Mouse (Mus musculus) hindbrain, embryonic 14.5 days (tissue): ENCODE measurements around the gene Mdc1. TPM values are rescaled to one million over a fixed set of nuclear protein-coding genes. Genes with fewer than 3 reads are reported as not detected.
"Not testable (repeated sequence)": the region's sequence is repeated elsewhere in the genome, so short reads cannot be mapped to it uniquely, and the experiment has no call there.

Source experiments
- ATAC-seq: fragments of 200-750 bp; cut with Nextera tagmentation; 2 replicates; pipeline ENCODE4 v1.8.0; 2017; ENCODE audit warnings: moderate number of reproducible peaks, mild to moderate bottlenecking, moderate TSS enrichment, moderate library complexity; ENCODE audit not compliant: low FRiP score
- DNase-seq: peaks from one replicate; pipeline ENCODE4 v3.0.0-alpha.2; 2015; ENCODE audit warnings: low spot score
- H3K27ac ChIP-seq: fragments of 300-500 bp; sonication (generic); 2 replicates; pipeline ENCODE4 v1.5.1; 2014; ENCODE audit warnings: mild to moderate bottlenecking, moderate library complexity
- H3K27me3 ChIP-seq: fragments of 300-500 bp; sonication (generic); 2 replicates; pipeline ENCODE4 v1.6.1; 2014; ENCODE audit warnings: mild to moderate bottlenecking, low read length, mixed read lengths; ENCODE audit not compliant: control insufficient read depth, insufficient read depth
- H3K36me3 ChIP-seq: fragments of 300-500 bp; sonication (generic); replicated peaks from 2 replicates; pipeline ENCODE4 v1.6.1; 2014; ENCODE audit not compliant: control insufficient read depth, insufficient read depth
- H3K4me1 ChIP-seq: fragments of 300-500 bp; sonication (generic); replicated peaks from 2 replicates; pipeline ENCODE4 v1.6.1; 2014; ENCODE audit warnings: antibody characterized with exemption, low read length, mixed read lengths; ENCODE audit not compliant: control insufficient read depth, insufficient read depth
- H3K4me2 ChIP-seq: fragments of 300-500 bp; sonication (generic); replicated peaks from 2 replicates; pipeline ENCODE4 v1.6.1; 2014; ENCODE audit warnings: mild to moderate bottlenecking, moderate library complexity
- H3K4me3 ChIP-seq: fragments of 300-500 bp; sonication (generic); replicated peaks from 2 replicates; pipeline ENCODE4 v1.5.1; 2014; ENCODE audit warnings: mild to moderate bottlenecking, low read length
- H3K9ac ChIP-seq: fragments of 300-500 bp; sonication (generic); 2 replicates; pipeline ENCODE4 v1.6.1; 2014
- H3K9me3 ChIP-seq: fragments of 300-500 bp; sonication (generic); 2 replicates; pipeline ENCODE4 v1.6.1; 2016; ENCODE audit warnings: low read length; ENCODE audit not compliant: control insufficient read depth
- WGBS: fragments of 180-500 bp; shearing (Covaris S2); extraction: QIAGEN DNeasy Blood & Tissue Kit; methylation state at CpG from one replicate; pipeline ENCODE4 v1.1.7; 2014; 5-methylcytosine and 5-hydroxymethylcytosine counted together
- polyA plus RNA-seq: library from polyadenylated mRNA; unstranded; fragments of >200 nt; fragmentation: Nextera tagmentation; extraction: Ambion mirVana; gene quantifications from 2 replicates; pipeline ENCODE4 v1.2.1, GENCODE M21; 2014

Gene Mdc1
- polyA plus RNA-seq, 1 experiment from 2014 or later, result 9.2 TPM

GRCm38 (mm10) chr17:35838122-35838544 lies 3.2 kb upstream of the Mdc1 start, which contains the start of gene Tubb5:
TSS of gene Tubb5 (minus strand) at chr17:35838306.
- ATAC-seq (peak; percentile 83), DNase-seq (peak; percentile 94)
- H3K36me3 ChIP-seq, result peaks cover 36% of the 10 kb centered on the region
- H3K4me2 ChIP-seq, result peak within 1 kb of the TSS; percentile 83
- no peaks in the 10 kb centered on the region for H3K27me3 ChIP-seq
- H3K4me1 ChIP-seq, result peaks cover 47% of the 10 kb centered on the region
- H3K4me3 ChIP-seq, result peak within 1 kb of the TSS; percentile 84
- under 1% methylated on average over 29 of the region's 29 CpGs for WGBS
- peak within 1 kb of the TSS; percentile 99 for H3K27ac ChIP-seq
- no peaks in the 10 kb centered on the region for H3K9me3 ChIP-seq
- peak within 1 kb of the TSS; percentile 99 for H3K9ac ChIP-seq

- H3K27me3 ChIP-seq, result no peaks in the 10 kb centered on the region
- DNase-seq, result peak; percentile 62
- peaks cover 44% of the 10 kb centered on the region for H3K4me1 ChIP-seq
- 6% methylated on average over 5 of the region's 5 CpGs for WGBS
- peak overlapping the region; percentile 71 for H3K9ac ChIP-seq
- no peaks in the 10 kb centered on the region for H3K9me3 ChIP-seq
- no peak for ATAC-seq
- peaks cover 31% of the 10 kb centered on the region for H3K36me3 ChIP-seq
- peak overlapping the region; percentile 99 for H3K27ac ChIP-seq
- peak overlapping the region; percentile 83 for H3K4me2 ChIP-seq
- peak overlapping the region; percentile 84 for H3K4me3 ChIP-seq
Measured at GRCm38 (mm10) chr17:35838570-35838969, 2.7 kb upstream of the Mdc1 start.

GRCm38 (mm10) chr17:35839002-35839401 lies 2.3 kb upstream of the Mdc1 start:
- not testable (repeated sequence) for H3K9me3 ChIP-seq, DNase-seq, ATAC-seq, H3K27me3 ChIP-seq
- H3K36me3 ChIP-seq, result peaks cover 27% of the 10 kb centered on the region
- peak overlapping the region; percentile 71 for H3K9ac ChIP-seq
- H3K4me1 ChIP-seq, result peaks cover 40% of the 10 kb centered on the region
- H3K4me3 ChIP-seq, result peak overlapping the region; percentile 84
- peak overlapping the region; percentile 83 for H3K4me2 ChIP-seq
- H3K27ac ChIP-seq, result peak overlapping the region; percentile 99
- 57% methylated on average over 3 of the region's 3 CpGs for WGBS

GRCm38 (mm10) chr17:35840561-35840960 lies 754 bp upstream of the Mdc1 start:
- H3K9ac ChIP-seq, result 0 out of 2 replicates have a peak overlapping the region, but pooled peaks have one; percentile 29
- 64% methylated on average over 12 of the region's 14 CpGs for WGBS

GRCm38 (mm10) chr17:35842006-35842405 lies 691 bp downstream of the Mdc1 start:
- Histone ChIP-seq H3K4me2 (peak overlapping the region; percentile 66), H3K4me3 (peak overlapping the region; percentile 45), H3K9ac (peak overlapping the region; percentile 52), H3K4me1 (peaks cover 18% of the 10 kb centered on the region), H3K27me3 (no peaks in the 10 kb centered on the region), H3K9me3 (no peaks in the 10 kb centered on the region), H3K36me3 (peaks cover 25% of the 10 kb centered on the region), H3K27ac (peak overlapping the region; percentile 38)
- WGBS, result 16% methylated on average over 11 of the region's 11 CpGs
- no peak for ATAC-seq
- no peak for DNase-seq

More at GRCm38 (mm10) chr17:35840561-35840960, 754 bp upstream of the Mdc1 start:
- Histone ChIP-seq H3K4me3 (peak overlapping the region; percentile 24), H3K36me3 (peaks cover 22% of the 10 kb centered on the region), H3K4me2 (peak overlapping the region; percentile 35), H3K27ac (peak overlapping the region; percentile 2), H3K9me3 (no peaks in the 10 kb centered on the region), H3K4me1 (peaks cover 24% of the 10 kb centered on the region), H3K27me3 (no peaks in the 10 kb centered on the region)
- DNase-seq (no peak), ATAC-seq (no peak)

- H3K9ac ChIP-seq, result no peak overlapping the region
- H3K9me3 ChIP-seq, result no peaks in the 10 kb centered on the region
- no peak for DNase-seq
- H3K27me3 ChIP-seq, result no peaks in the 10 kb centered on the region
- no peak overlapping the region for H3K4me2 ChIP-seq
- ATAC-seq, result no peak
- H3K27ac ChIP-seq, result no peak overlapping the region
- no peak overlapping the region for H3K4me3 ChIP-seq
- 92% methylated on average over 3 of the region's 3 CpGs for WGBS
- peaks cover 40% of the 10 kb centered on the region for H3K36me3 ChIP-seq
- H3K4me1 ChIP-seq, result peaks cover 18% of the 10 kb centered on the region
Measured at GRCm38 (mm10) chr17:35843514-35843913, 2.2 kb downstream of the Mdc1 start.

GRCm38 (mm10) chr17:35848112-35848511 lies 6.8 kb downstream of the Mdc1 start:
- no peaks in the 10 kb centered on the region for H3K4me1 ChIP-seq
- DNase-seq, result no peak
- no peak overlapping the region for H3K4me2 ChIP-seq
- H3K36me3 ChIP-seq, result peaks cover 82% of the 10 kb centered on the region
- WGBS, result 63% methylated on average over 1 of the region's 1 CpGs
- no peaks in the 10 kb centered on the region for H3K27me3 ChIP-seq
- H3K27ac ChIP-seq, result no peak overlapping the region
- ATAC-seq, result no peak
- H3K9ac ChIP-seq, result no peak overlapping the region
- no peak overlapping the region for H3K4me3 ChIP-seq
- H3K9me3 ChIP-seq, result no peaks in the 10 kb centered on the region

- Histone ChIP-seq H3K4me1 (no peaks in the 10 kb centered on the region), H3K9ac (no peak overlapping the region), H3K9me3 (no peaks in the 10 kb centered on the region), H3K27ac (no peak overlapping the region), H3K4me2 (no peak overlapping the region), H3K36me3 (peaks cover 81% of the 10 kb centered on the region), H3K27me3 (no peaks in the 10 kb centered on the region), H3K4me3 (no peak overlapping the region)
- WGBS, result 91% methylated on average over 3 of the region's 3 CpGs
- ATAC-seq (no peak), DNase-seq (no peak)
Measured at GRCm38 (mm10) chr17:35850974-35851373, 9.7 kb downstream of the Mdc1 start.

GRCm38 (mm10) chr17:35859371-35859770 lies 18.1 kb downstream of the Mdc1 start:
- peaks cover 28% of the 10 kb centered on the region for H3K36me3 ChIP-seq
- H3K9me3 ChIP-seq, result no peaks in the 10 kb centered on the region
- H3K4me2 ChIP-seq, result no peak overlapping the region
- H3K27ac ChIP-seq, result no peak overlapping the region
- 83% methylated on average over 1 of the region's 1 CpGs for whole genome bisulfite sequencing
- no peaks in the 10 kb centered on the region for H3K27me3 ChIP-seq
- peaks cover 10% of the 10 kb centered on the region for H3K4me1 ChIP-seq
- ATAC-seq, result no peak
- no peak overlapping the region for H3K4me3 ChIP-seq
- no peak overlapping the region for H3K9ac ChIP-seq
- no peak for DNase-seq

- no peak overlapping the region for H3K27ac ChIP-seq
- no peaks in the 10 kb centered on the region for H3K27me3 ChIP-seq
- H3K4me1 ChIP-seq, result peaks cover 15% of the 10 kb centered on the region
- 69% methylated on average over 2 of the region's 2 CpGs for WGBS
- peaks cover 28% of the 10 kb centered on the region for H3K36me3 ChIP-seq
- no peak overlapping the region for H3K4me2 ChIP-seq
- no peak for DNase-seq
- ATAC-seq, result no peak
- no peak overlapping the region for H3K4me3 ChIP-seq
- no peaks in the 10 kb centered on the region for H3K9me3 ChIP-seq
- no peak overlapping the region for H3K9ac ChIP-seq
Measured at GRCm38 (mm10) chr17:35859835-35860234, 18.5 kb downstream of the Mdc1 start.
